Mouse (Mus musculus) C2C12 (cell line): ENCODE results near the gene Atxn3. TPM values are rescaled to one million over a fixed set of nuclear protein-coding genes. Genes with fewer than 3 reads are reported as not detected.

Experiments
- H3K27me3 ChIP-seq: one replicate; pipeline ENCODE4 v1.6.1; 2011; ENCODE audit not compliant: control insufficient read depth, insufficient read depth, insufficient read length
- H3K36me3 ChIP-seq: one replicate; pipeline ENCODE4 v1.6.1; 2011; ENCODE audit not compliant: control insufficient read depth, insufficient read depth
- H3K4me3 ChIP-seq: one replicate; pipeline ENCODE4 v1.5.1; 2011; ENCODE audit warnings: mild to moderate bottlenecking, control low read depth; ENCODE audit not compliant: poor library complexity, insufficient read depth, severe bottlenecking
- H3K79me2 ChIP-seq: one replicate; pipeline ENCODE4 v1.6.1; 2011; ENCODE audit not compliant: control insufficient read depth, insufficient read depth
- H3K79me3 ChIP-seq: one replicate; pipeline ENCODE4 v1.6.1; 2011; ENCODE audit warnings: low read depth, control low read depth
- H3ac ChIP-seq: one replicate; pipeline ENCODE3; 2011; ENCODE audit warnings: low read depth; ENCODE audit not compliant: control insufficient read depth, insufficient read length
- CEBPB ChIP-seq: IDR thresholded peaks from one replicate; pipeline ENCODE4 v1.6.1; 2011; ENCODE audit warnings: low read depth, mild to moderate bottlenecking, control low read depth, moderate library complexity
- CTCF ChIP-seq: IDR thresholded peaks from one replicate; pipeline ENCODE4 v1.5.1; 2011; ENCODE audit not compliant: control insufficient read depth, insufficient read depth, insufficient read length
- FOSL1 ChIP-seq: IDR thresholded peaks from one replicate; pipeline ENCODE4 v1.8.0; 2011; ENCODE audit warnings: mild to moderate bottlenecking, low read length; ENCODE audit not compliant: poor library complexity, insufficient read depth, severe bottlenecking
- MAX ChIP-seq: IDR thresholded peaks from one replicate; pipeline ENCODE4 v1.6.1; 2011; ENCODE audit warnings: mild to moderate bottlenecking, control low read depth
- MYOD1 ChIP-seq: IDR thresholded peaks from one replicate; pipeline ENCODE4 v1.6.1; 2011; ENCODE audit warnings: low read depth; ENCODE audit not compliant: control insufficient read depth, insufficient read length
- MYOG ChIP-seq: IDR thresholded peaks from one replicate; pipeline ENCODE4 v1.6.1; 2011; ENCODE audit not compliant: control insufficient read depth, insufficient read length; ENCODE audit errors: extremely low read depth
- USF1 ChIP-seq: IDR thresholded peaks from one replicate; pipeline ENCODE4 v1.6.1; 2011; ENCODE audit warnings: low read depth, mild to moderate bottlenecking, control low read depth, moderate library complexity
- polyA plus RNA-seq: library from polyadenylated mRNA; unstranded; fragments of >200 nt; fragmentation: generic; extraction: Trizol; gene quantifications from one replicate; pipeline ENCODE4 v1.2.1, GENCODE M21; 2012; ENCODE audit warnings: missing spikeins

Gene Atxn3
- polyA plus RNA-seq, 1 experiment: 2.0 TPM

GRCm38 (mm10) chr12:101904906-101905305 lies 53.1 kb downstream of the Atxn3 start:
- Histone ChIP-seq H3K36me3 (peaks cover 20% of the 10 kb centered on the region), H3K79me2 (peaks cover 20% of the 10 kb centered on the region), H3K27me3 (no peaks in the 10 kb centered on the region), H3K4me3 (no peak overlapping the region), H3K79me3 (peaks cover 7% of the 10 kb centered on the region), H3ac (no peak overlapping the region)
- TF ChIP-seq MYOD1 (no peak), MYOG (no peak), FOSL1 (no peak), USF1 (no peak), CTCF (no peak), CEBPB (no peak), MAX (no peak)

GRCm38 (mm10) chr12:101904170-101904569 lies 53.9 kb downstream of the Atxn3 start:
- peaks cover 16% of the 10 kb centered on the region for H3K79me2 ChIP-seq
- no peak overlapping the region for H3ac ChIP-seq
- TF ChIP-seq CEBPB: no peak
- H3K79me3 ChIP-seq: peaks cover 7% of the 10 kb centered on the region
- no peaks in the 10 kb centered on the region for H3K27me3 ChIP-seq
- peaks cover 20% of the 10 kb centered on the region for H3K36me3 ChIP-seq
- H3K4me3 ChIP-seq: no peak overlapping the region

- Histone ChIP-seq H3K4me3 (no peak overlapping the region), H3K27me3 (no peaks in the 10 kb centered on the region), H3K36me3 (peaks cover 25% of the 10 kb centered on the region), H3K79me3 (peaks cover 2% of the 10 kb centered on the region), H3K79me2 (no peaks in the 10 kb centered on the region), H3ac (no peak overlapping the region)
- TF ChIP-seq USF1: no peak
- no peak for TF ChIP-seq FOSL1
- no peak for TF ChIP-seq CTCF
These were observed 58.3 kb downstream of the Atxn3 start for GRCm38 (mm10) chr12:101899671-101900245.

- Histone ChIP-seq H3K36me3 (peaks cover 24% of the 10 kb centered on the region), H3ac (no peak overlapping the region), H3K4me3 (no peak overlapping the region), H3K79me3 (peaks cover 2% of the 10 kb centered on the region), H3K79me2 (no peaks in the 10 kb centered on the region), H3K27me3 (no peaks in the 10 kb centered on the region)
- TF ChIP-seq USF1 (no peak), MAX (no peak), MYOD1 (no peak), FOSL1 (no peak)
These were observed 59.1 kb downstream of the Atxn3 start for GRCm38 (mm10) chr12:101898966-101899365.

GRCm38 (mm10) chr12:101897113-101897512 lies 60.9 kb downstream of the Atxn3 start:
- no peak overlapping the region for H3K4me3 ChIP-seq
- TF ChIP-seq MAX: no peak
- no peak for TF ChIP-seq MYOD1
- TF ChIP-seq CEBPB: no peak
- no peak for TF ChIP-seq CTCF
- no peak for TF ChIP-seq USF1
- no peak for TF ChIP-seq MYOG
- TF ChIP-seq FOSL1: no peak
- H3K36me3 ChIP-seq: peaks cover 41% of the 10 kb centered on the region
- H3K27me3 ChIP-seq: no peaks in the 10 kb centered on the region
- H3K79me2 ChIP-seq: no peaks in the 10 kb centered on the region
- H3K79me3 ChIP-seq: no peaks in the 10 kb centered on the region
- H3ac ChIP-seq: no peak overlapping the region

- H3ac ChIP-seq: no peak overlapping the region
- no peaks in the 10 kb centered on the region for H3K27me3 ChIP-seq
- H3K79me2 ChIP-seq: no peaks in the 10 kb centered on the region
- H3K36me3 ChIP-seq: peaks cover 46% of the 10 kb centered on the region
- no peaks in the 10 kb centered on the region for H3K79me3 ChIP-seq
- no peak overlapping the region for H3K4me3 ChIP-seq
- TF ChIP-seq FOSL1: no peak
- no peak for TF ChIP-seq MAX
- TF ChIP-seq CEBPB: no peak
- no peak for TF ChIP-seq MYOD1
- no peak for TF ChIP-seq CTCF
- no peak for TF ChIP-seq USF1
- no peak for TF ChIP-seq MYOG
These were observed 64.8 kb downstream of the Atxn3 start for GRCm38 (mm10) chr12:101893296-101893695.
